Mouse (Mus musculus): ENCODE measurements around the gene Gm20422. TPM values are rescaled to one million over a fixed set of nuclear protein-coding genes. Genes with fewer than 3 reads are reported as not detected.
"Not testable (repeated sequence)": the region's sequence is repeated elsewhere in the genome, so short reads cannot be mapped to it uniquely, and the experiment has no call there.

Gm20422 gene
- polyA plus RNA-seq, 1 experiment from 2014 or later: 0.59 TPM

DNA sequence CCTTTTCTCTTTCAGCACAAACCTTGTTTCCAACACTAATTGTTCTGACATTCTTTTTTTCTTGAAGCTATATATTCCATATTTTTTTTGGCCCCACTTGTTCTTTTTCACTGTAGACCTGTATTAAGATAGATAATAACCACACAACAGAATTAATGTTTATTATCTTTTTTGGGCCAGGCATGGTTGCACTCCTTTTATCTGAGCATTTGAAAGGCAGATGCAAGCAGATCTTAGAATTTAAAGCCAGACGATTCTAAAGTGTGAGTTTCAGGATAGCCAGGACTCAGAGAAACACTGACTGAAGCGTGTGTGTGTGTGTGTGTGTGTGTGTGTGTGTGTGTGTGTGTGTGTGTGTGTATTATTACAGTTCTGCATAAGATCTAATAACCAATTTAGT is 22.2 kb downstream of the Gm20422 start:
- Histone ChIP-seq H3K4me3 (no peak overlapping the region), H3K4me2 (no peak overlapping the region), H3K27me3 (no peaks in the 10 kb centered on the region), H3K4me1 (0 out of 2 replicates have a peak, but pooled peaks cover 7% of the 10 kb centered on the region), H3K36me3 (peaks cover 12% of the 10 kb centered on the region), H3K27ac (no peak overlapping the region), H3K9ac (no peak overlapping the region), H3K9me3 (no peaks in the 10 kb centered on the region)
- WGBS: 83% methylated on average over 2 of the region's 2 CpGs
- ATAC-seq (ENCODE audit: borderline replicate concordance, extremely low read depth, low FRiP score, low TSS enrichment): no peak

GRCm38 (mm10) chr8:69749544-69750454 is 24.9 kb downstream of the Gm20422 start, which contains the start of gene Zfp963:
Zfp963 (minus strand) TSS chr8:69749970.
- ATAC-seq (ENCODE audit: borderline replicate concordance, extremely low read depth, low FRiP score, low TSS enrichment): peak; percentile 99
- Histone ChIP-seq H3K4me1 (0 out of 2 replicates have a peak, but pooled peaks cover 7% of the 10 kb centered on the region), H3K4me3 (peak within 1 kb of the TSS; percentile 70), H3K9ac (peak within 1 kb of the TSS; percentile 91), H3K9me3 (no peaks in the 10 kb centered on the region), H3K36me3 (no peaks in the 10 kb centered on the region), H3K27me3 (no peaks in the 10 kb centered on the region), H3K4me2 (peak within 1 kb of the TSS; percentile 47), H3K27ac (peak within 1 kb of the TSS; percentile 99)
- WGBS: 3% methylated on average over 48 of the region's 48 CpGs

GRCm38 (mm10) chr8:69741231-69741630 is 33.5 kb downstream of the Gm20422 start:
- no peak overlapping the region for H3K4me3 ChIP-seq
- H3K9ac ChIP-seq: no peak overlapping the region
- 79% methylated on average over 2 of the region's 2 CpGs for WGBS
- no peak overlapping the region for H3K27ac ChIP-seq
- no peak overlapping the region for H3K4me2 ChIP-seq
- H3K27me3 ChIP-seq: no peaks in the 10 kb centered on the region
- ATAC-seq (ENCODE audit: borderline replicate concordance, extremely low read depth, low FRiP score, low TSS enrichment): no peak
- no peaks in the 10 kb centered on the region for H3K4me1 ChIP-seq
- H3K9me3 ChIP-seq: no peaks in the 10 kb centered on the region
- peaks cover 19% of the 10 kb centered on the region for H3K36me3 ChIP-seq

GRCm38 (mm10) chr8:69740763-69741162 is 33.9 kb downstream of the Gm20422 start:
- H3K27me3 ChIP-seq: no peaks in the 10 kb centered on the region
- no peak overlapping the region for H3K4me2 ChIP-seq
- WGBS: 82% methylated on average over 6 of the region's 6 CpGs
- no peaks in the 10 kb centered on the region for H3K4me1 ChIP-seq
- H3K9ac ChIP-seq: no peak overlapping the region
- no peak for ATAC-seq (ENCODE audit: borderline replicate concordance, extremely low read depth, low FRiP score, low TSS enrichment)
- no peak overlapping the region for H3K27ac ChIP-seq
- peaks cover 19% of the 10 kb centered on the region for H3K36me3 ChIP-seq
- H3K4me3 ChIP-seq: no peak overlapping the region
- no peaks in the 10 kb centered on the region for H3K9me3 ChIP-seq

DNA sequence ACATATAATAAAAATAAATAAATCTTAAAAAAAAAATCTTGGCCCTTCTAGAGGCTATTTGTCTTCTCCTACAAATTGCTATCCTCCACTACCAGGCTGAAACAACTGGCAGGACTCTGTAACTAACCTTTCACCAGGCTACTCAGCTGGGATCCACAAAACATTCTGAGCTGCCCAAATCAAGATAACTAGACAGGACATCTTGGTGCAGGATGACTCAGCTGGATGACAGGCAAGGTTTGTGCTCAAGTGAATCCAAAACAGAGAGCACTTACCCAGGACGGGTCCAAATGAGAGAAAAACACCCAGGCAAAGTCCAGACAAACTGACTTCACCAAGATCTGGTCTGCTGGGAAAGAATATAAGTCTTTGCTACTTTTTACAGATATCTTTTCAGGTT is 39.2 kb downstream of the Gm20422 start:
- H3K27ac ChIP-seq: no peak overlapping the region
- no peaks in the 10 kb centered on the region for H3K4me1 ChIP-seq
- no peak overlapping the region for H3K4me2 ChIP-seq
- no peak overlapping the region for H3K9ac ChIP-seq
- 72% methylated on average over 1 of the region's 1 CpGs for WGBS
- H3K36me3 ChIP-seq: no peaks in the 10 kb centered on the region
- H3K27me3 ChIP-seq: no peaks in the 10 kb centered on the region
- H3K4me3 ChIP-seq: no peak overlapping the region
- no peak for ATAC-seq (ENCODE audit: borderline replicate concordance, extremely low read depth, low FRiP score, low TSS enrichment)
- no peaks in the 10 kb centered on the region for H3K9me3 ChIP-seq

- H3K4me1 ChIP-seq: peaks cover 10% of the 10 kb centered on the region
- H3K36me3 ChIP-seq: peaks cover 13% of the 10 kb centered on the region; the same call in 1 of the 2 replicates
- no peaks in the 10 kb centered on the region for H3K9me3 ChIP-seq
- peak overlapping the region; percentile 35; the same call in 1 of the 2 replicates for H3K27ac ChIP-seq
- peak; percentile 15 for ATAC-seq (ENCODE audit: borderline replicate concordance, extremely low read depth, low FRiP score, low TSS enrichment)
- H3K27me3 ChIP-seq: no peaks in the 10 kb centered on the region
- no peak overlapping the region for H3K9ac ChIP-seq
- peak overlapping the region; percentile 99 for H3K4me3 ChIP-seq
- 42% methylated on average over 5 of the region's 5 CpGs for WGBS
- H3K4me2 ChIP-seq: peak overlapping the region; percentile 51
These were observed 57.5 kb downstream of the Gm20422 start for GRCm38 (mm10) chr8:69717232-69717580.

DNA sequence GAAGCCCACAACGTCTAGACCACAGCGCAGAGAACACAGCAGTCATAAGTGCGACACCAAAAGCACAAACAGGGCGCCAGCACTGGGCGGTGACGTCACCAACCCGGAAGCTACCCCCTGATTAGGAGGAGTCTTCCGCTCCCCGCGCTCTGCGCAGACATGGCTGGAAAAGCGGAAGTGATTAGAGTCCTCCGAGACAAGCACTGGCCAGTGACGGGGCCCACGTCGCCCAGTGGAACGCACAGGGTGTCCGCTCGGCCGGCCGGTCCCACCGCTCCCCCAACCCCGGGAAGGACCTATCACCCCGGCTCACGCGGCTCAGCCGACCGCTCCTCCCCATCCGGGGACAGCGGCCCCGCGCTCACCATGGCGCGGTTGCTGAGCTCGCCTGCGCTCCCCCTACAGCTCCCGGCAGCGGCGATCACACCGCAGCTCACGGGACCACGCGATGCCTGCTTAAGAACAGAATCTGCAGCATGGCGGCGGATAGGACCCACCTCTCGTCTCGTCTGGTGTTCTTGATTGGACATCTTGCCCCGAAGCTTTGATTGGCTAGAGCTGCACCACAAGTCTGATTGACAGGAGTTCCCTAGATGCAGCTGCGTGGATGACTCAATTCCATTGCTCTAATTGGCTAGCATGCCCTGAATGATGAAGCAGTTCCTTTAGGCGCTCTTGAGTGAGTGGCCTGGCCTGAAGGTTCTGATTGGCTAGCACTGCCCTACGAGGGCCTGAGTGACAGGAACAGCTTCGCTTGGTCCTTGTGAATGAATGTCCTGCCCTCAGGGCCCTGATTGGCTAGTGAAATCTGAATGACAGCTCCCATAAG is 58.1 kb downstream of the Gm20422 start:
- Histone ChIP-seq H3K9me3 (no peaks in the 10 kb centered on the region), H3K27me3 (no peaks in the 10 kb centered on the region), H3K27ac (peak overlapping the region; percentile 100), H3K9ac (peak overlapping the region; percentile 100), H3K4me2 (peak overlapping the region; percentile 51), H3K4me3 (peak overlapping the region; percentile 99), H3K4me1 (peaks cover 10% of the 10 kb centered on the region), H3K36me3 (peaks cover 18% of the 10 kb centered on the region; the same call in 1 of the 2 replicates)
- under 1% methylated on average over 52 of the region's 52 CpGs for WGBS
- ATAC-seq (ENCODE audit: borderline replicate concordance, extremely low read depth, low FRiP score, low TSS enrichment): peak; percentile 99

DNA sequence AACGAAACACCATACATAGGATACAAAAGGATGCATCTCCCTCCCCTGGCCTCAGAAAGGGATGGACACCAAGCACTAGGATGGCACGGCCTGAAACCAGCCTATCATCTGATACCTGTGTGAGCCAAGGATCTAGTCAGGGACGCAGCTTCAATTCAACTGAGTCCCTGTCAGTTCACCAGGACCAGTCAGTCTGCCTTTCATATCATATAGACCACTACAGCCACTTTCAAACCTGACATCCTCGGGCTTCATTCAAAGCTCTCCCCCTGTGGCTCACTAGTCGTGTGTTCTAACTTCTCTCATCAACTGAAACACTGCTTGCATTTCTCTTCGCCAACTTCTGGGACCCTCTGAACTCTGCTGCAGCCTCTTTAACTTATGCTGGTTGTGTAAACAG is 59.3 kb downstream of the Gm20422 start:
- Histone ChIP-seq H3K9me3 (no peaks in the 10 kb centered on the region), H3K4me2 (peak overlapping the region; percentile 50), H3K27ac (no peak overlapping the region), H3K9ac (peak overlapping the region; percentile 22; the same call in 1 of the 2 replicates), H3K27me3 (no peaks in the 10 kb centered on the region), H3K4me3 (peak overlapping the region; percentile 99), H3K4me1 (peaks cover 10% of the 10 kb centered on the region), H3K36me3 (peaks cover 25% of the 10 kb centered on the region)
- ATAC-seq (ENCODE audit: borderline replicate concordance, extremely low read depth, low FRiP score, low TSS enrichment): no peak
- 72% methylated on average over 6 of the region's 6 CpGs for WGBS

GRCm38 (mm10) chr8:69713516-69713915 is 61.2 kb downstream of the Gm20422 start:
- Histone ChIP-seq H3K4me3 (no peak overlapping the region), H3K9me3 (no peaks in the 10 kb centered on the region), H3K4me2 (no peak overlapping the region), H3K4me1 (peaks cover 10% of the 10 kb centered on the region), H3K27me3 (no peaks in the 10 kb centered on the region), H3K9ac (no peak overlapping the region), H3K27ac (no peak overlapping the region), H3K36me3 (peaks cover 43% of the 10 kb centered on the region)
- 86% methylated on average over 8 of the region's 8 CpGs for WGBS
- no peak for ATAC-seq (ENCODE audit: borderline replicate concordance, extremely low read depth, low FRiP score, low TSS enrichment)

GRCm38 (mm10) chr8:69710624-69711023 is 64.1 kb downstream of the Gm20422 start, which contains the start of gene Zfp869:
Zfp869 (minus strand) TSS chr8:69710724.
- not testable (repeated sequence) for ATAC-seq (ENCODE audit: borderline replicate concordance, extremely low read depth, low FRiP score, low TSS enrichment); H3K9me3 ChIP-seq; H3K27ac ChIP-seq; H3K4me1 ChIP-seq; H3K27me3 ChIP-seq; H3K4me2 ChIP-seq; H3K9ac ChIP-seq; H3K4me3 ChIP-seq
- WGBS: 93% methylated on average over 10 of the region's 10 CpGs
- H3K36me3 ChIP-seq: peaks cover 72% of the 10 kb centered on the region

DNA sequence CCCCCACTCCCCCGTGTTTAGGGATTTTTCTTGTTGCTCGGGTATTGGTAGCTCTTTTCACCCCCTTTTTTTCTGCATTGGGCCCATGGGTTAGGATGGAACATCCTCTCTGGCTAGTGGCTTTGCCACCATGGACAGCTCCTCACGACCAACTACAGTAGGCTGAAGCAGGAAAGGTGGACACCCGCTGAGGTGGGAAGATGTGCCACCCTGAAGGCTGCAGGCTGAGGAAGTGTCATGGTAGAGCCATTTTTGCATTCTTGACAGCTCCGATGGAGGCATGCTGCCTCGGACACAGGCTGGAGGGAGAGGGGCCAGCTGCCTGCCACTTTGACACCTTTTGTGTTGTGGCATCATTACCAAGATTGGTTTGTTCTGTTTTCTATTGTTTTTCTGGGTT is 72.9 kb downstream of the Gm20422 start:
- 70% methylated on average over 6 of the region's 6 CpGs for WGBS
- Histone ChIP-seq H3K4me2 (no peak overlapping the region), H3K27ac (no peak overlapping the region), H3K27me3 (no peaks in the 10 kb centered on the region), H3K4me1 (no peaks in the 10 kb centered on the region), H3K36me3 (peaks cover 46% of the 10 kb centered on the region), H3K9me3 (no peaks in the 10 kb centered on the region), H3K9ac (no peak overlapping the region), H3K4me3 (no peak overlapping the region)
- no peak for ATAC-seq (ENCODE audit: borderline replicate concordance, extremely low read depth, low FRiP score, low TSS enrichment)

Data from lung, embryonic 15.5 days (tissue).